Mouse (Mus musculus): ENCODE measurements around the gene Gm7324. TPM values are rescaled to one million over a fixed set of nuclear protein-coding genes. Genes with fewer than 3 reads are reported as not detected.

Gm7324 gene
- polyA plus RNA-seq (2017; shearing (Covaris generic)) = 1.2 TPM

GRCm38 (mm10) chr14:43697621-43698020 lies at the start of gene Gm7324:
Gene Gm7324 (plus strand): TSS chr14:43697828.

GRCm38 (mm10) chr14:43677099-43677498 lies 20.5 kb upstream of the Gm7324 start, which contains the start of gene Gm8165:
Gene Gm8165 (minus strand): TSS chr14:43677199.

GRCm38 (mm10) chr14:43727385-43727784 lies 29.8 kb downstream of the Gm7324 start, which contains the start of gene Gm16506:
Gene Gm16506 (minus strand): TSS chr14:43727485.

GRCm38 (mm10) chr14:43747566-43747965 lies 49.9 kb downstream of the Gm7324 start, which contains the start of gene Gm6526:
Gene Gm6526 (plus strand): TSS chr14:43747866.

Other genes starting within 250 kb of the Gm7324 start
- gene Gm5799, start 154.3 kb upstream of the Gm7324 start, polyA plus RNA-seq (2017; shearing (Covaris generic)) = not detected
- not detected for gene Gm17654, start 118.7 kb upstream of the Gm7324 start, polyA plus RNA-seq (2017; shearing (Covaris generic))
- gene Gm10375, start 89.8 kb upstream of the Gm7324 start, polyA plus RNA-seq (2017; shearing (Covaris generic)) = not detected
- gene Gm8165, start 20.6 kb upstream of the Gm7324 start, polyA plus RNA-seq (2017; shearing (Covaris generic)) = not detected
- gene Gm16506, start 29.7 kb downstream of the Gm7324 start, polyA plus RNA-seq (2017; shearing (Covaris generic)) = not detected
- not detected for gene Gm6526, start 50.0 kb downstream of the Gm7324 start, polyA plus RNA-seq (2017; shearing (Covaris generic))
- gene Gm8180, start 86.9 kb downstream of the Gm7324 start, polyA plus RNA-seq (2017; shearing (Covaris generic)) = not detected
- not detected for gene Ear1, start 177.7 kb downstream of the Gm7324 start, polyA plus RNA-seq (2017; shearing (Covaris generic))
- gene Ear10, start 225.7 kb downstream of the Gm7324 start, polyA plus RNA-seq (2017; shearing (Covaris generic)) = not detected
- 0.18 TPM for gene Gm8113, start 227.6 kb downstream of the Gm7324 start, polyA plus RNA-seq (2017; shearing (Covaris generic))